Mouse (Mus musculus): Measurements from ENCODE around the gene Emp1. TPM values are rescaled to one million over a fixed set of nuclear protein-coding genes. Genes with fewer than 3 reads are reported as not detected.

The Emp1 gene
- total RNA-seq, 2 experiments from 2014 or later = 83.9 to 105 TPM

DNA sequence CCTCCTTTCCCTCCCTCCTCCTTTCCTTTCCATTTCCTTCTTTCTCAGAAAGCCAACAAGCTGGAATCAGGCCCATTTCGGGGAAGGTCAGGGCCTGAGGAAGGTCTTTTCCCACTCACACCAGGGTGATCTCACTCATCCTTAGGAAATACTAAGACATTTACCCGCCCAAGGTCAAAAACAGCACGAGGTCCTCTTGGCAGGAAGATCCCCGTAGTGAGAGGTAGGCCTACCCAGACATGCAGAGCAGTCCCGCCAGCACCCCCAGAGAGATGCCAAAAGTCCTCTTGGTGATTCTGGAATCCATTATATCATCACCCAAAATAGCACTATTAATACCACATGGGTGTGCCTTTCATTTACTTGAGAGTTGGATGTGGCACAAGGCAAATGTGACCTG is 36.5 kb downstream of the Emp1 start:
- intact Hi-C loops (cut with DNase I; ENCODE audit: low total_unique reads) = no loop called here
- DNase-seq = peak; percentile 69

DNA sequence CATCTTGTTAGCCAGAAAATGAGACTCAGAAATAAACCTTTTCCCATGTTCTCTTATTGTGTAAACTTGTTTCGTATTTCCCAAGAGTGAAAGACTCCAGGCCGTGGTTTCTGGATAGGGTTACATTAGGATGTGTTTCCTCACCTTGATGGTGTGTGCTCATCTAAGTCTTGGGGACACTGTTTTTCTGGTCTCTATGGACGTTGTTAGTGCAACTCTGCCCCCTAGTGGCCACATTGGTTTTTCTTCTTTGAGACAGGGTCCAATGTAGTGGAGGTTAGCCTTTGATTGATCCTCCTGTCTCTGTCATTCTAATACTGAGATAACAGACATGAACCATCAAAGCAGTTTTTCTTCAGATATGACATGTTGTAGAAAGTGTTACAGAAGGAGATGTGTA is 38.0 kb downstream of the Emp1 start:
- peak; percentile 65 for DNase-seq
- intact Hi-C loops (cut with DNase I; ENCODE audit: low total_unique reads) = no loop called here

DNA sequence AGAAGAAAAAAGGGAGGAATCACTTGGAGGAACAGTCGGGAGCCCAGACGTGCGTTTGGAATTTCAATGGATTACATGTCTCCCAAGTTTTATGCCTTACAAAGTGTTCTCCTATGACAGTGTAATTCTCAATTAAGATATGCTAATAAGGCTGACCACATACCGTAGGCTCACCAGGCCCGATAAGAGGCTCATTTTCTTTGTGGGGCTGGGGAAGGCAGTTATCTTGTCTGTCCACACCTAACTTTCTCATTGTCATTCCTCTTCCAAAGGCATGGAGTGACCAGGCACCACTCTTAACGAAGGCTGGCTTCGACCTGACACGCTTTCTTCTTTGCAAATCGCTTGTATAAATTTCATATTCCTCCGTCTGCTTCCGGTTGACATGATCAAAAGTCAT is 42.7 kb downstream of the Emp1 start:
- no peak for DNase-seq
- intact Hi-C loops (cut with DNase I; ENCODE audit: low total_unique reads) = no loop called here

DNA sequence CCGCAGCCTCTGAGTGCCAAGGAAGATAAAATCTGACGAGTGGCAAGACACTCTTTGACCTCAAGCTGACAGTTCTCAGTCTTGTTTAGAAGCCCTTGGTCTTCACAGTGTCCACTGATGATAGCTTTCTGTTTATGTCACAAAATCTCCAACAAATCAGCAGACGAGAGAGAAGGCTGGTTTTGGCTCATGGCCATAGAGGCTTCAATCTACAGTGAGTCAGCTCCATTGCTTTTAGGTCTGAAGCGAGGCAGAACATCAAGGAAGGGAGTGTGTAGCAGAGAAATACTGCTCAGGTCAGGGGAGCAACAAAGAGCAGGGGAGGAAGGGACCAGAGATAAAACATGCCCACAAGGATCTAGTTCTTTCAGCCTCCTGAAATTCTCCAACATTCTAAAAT is 45.0 kb downstream of the Emp1 start:
- DNase-seq = no peak
- intact Hi-C loops (cut with DNase I; ENCODE audit: low total_unique reads) = no loop called here

DNA sequence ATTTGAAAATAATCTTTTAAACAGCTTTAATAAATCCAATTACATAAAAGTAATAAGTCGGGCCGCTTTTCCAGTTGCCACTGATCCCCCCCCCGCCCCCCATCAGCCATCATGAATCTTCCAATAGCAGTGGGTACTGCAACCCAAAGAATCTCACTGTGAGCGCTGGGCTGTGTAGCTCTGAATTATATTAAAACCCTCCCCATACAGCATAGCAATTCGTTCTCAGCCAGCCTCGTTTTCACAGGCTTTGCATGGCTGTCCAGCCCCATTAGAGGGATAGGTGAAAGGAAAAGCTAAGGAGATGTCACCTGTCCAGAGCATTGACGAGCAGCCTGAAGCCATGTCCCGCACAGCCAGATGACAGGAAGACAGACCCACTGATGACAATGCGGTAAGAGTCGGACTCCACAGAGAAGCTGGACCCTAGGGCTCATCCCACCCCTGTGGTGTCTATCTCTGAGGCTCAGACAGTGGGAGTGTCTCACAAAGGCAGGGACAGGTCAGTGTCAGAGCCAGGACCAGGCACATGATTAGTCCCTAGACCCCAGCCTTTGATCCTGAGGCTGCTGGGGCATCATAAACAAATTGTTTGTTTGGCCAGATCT is 49.5 kb downstream of the Emp1 start:
- intact Hi-C loops (cut with DNase I; ENCODE audit: low total_unique reads) = no loop called here

DNA sequence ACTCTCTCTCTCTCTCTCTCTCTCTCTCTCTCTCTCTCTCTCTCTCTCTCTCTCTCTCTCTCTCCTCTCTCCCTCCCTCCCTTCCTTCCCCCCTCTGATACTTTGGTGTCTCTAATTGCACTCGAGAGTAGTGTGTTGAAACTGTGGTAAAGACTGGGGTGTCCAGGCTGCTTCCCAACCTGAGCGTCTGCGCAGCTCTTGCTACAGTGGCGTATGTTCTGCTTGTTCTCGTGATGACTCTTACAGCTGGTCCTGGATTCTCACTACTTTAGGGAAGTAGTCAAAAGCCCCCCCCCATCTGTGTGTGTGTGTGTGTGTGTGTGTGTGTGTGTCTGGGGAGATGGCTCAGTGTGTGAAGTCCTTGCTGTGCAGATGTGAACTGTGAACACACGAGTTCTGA is 50.3 kb downstream of the Emp1 start:
- no peak for DNase-seq
- intact Hi-C loops (cut with DNase I; ENCODE audit: low total_unique reads) = no loop called here

More for the DNA sequence above, 49.5 kb downstream of the Emp1 start:
- DNase-seq = no peak

DNA sequence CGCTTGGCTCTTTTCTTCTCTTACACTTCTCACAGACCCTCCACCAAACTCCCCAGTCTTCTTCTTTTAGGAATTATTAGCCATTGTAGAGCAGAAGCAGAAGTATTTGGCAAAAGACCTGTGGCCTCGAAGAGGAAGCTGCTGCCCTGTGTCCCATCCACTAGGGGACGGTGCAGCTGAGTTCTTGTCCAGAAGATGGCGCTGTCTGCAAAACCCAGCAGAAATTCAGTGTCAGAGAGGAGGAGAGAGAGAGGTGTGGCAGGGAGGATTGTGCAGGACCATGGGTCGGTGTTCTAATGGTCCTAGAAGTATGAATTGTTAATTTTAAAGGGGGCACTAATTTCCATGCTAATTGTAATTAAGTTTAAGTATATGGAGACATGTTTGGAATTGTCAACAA is 55.1 kb downstream of the Emp1 start:
- DNase-seq = peak; percentile 19
- intact Hi-C loops (cut with DNase I; ENCODE audit: low total_unique reads) = no loop called here

DNA sequence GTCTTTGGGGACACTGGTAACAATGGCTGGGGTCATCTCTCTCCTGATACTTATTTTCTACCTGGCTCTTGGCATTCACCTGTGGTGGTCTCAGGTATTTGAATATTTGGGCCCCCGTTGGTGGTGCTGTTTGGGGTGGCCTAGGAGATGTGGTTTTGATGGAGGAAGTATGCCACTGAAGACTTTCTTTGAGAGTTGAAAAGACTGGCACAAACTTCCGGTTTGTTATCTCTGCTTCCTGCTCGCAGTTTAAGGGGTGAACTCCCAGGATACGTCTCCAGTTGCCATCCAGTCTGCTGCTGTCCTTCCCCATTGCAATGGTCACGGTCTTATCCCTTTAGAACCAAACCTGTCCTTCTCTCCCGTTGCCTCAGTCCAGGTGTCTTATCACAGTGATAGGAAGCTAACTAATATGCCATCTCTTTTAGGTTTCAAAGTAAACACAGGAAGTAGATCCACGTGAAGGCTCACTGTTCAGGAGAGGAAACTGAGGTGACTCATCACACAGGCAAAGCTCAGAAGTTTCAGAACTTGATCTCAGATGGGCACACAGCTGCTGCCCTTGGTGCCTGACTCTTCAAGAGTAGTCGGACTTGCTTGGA is 56.0 kb downstream of the Emp1 start:
- intact Hi-C loops (cut with DNase I; ENCODE audit: low total_unique reads) = no loop called here

DNA sequence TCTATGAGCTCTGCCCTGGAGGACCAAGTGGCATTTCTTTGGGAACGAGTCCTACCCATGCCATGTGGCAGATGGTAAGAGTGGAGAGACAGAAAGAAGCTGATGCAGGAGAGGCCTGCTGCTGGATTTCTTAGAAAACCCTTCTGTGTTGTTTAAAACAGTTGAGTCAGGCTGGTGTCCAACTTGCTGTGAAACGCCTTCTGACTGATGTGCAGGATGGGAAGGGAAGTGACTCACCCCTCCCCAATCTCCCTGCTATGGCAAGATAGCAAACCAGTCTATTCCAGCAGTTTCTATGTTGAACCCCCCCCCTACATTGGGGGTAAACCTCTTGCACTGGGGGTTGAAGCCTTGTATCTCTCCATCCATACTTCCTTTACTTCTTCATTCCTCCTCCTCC is 65.9 kb downstream of the Emp1 start:
- DNase-seq = no peak
- intact Hi-C loops (cut with DNase I; ENCODE audit: low total_unique reads) = no loop called here

More for the DNA sequence above, 56.0 kb downstream of the Emp1 start:
- no peak for DNase-seq

DNA sequence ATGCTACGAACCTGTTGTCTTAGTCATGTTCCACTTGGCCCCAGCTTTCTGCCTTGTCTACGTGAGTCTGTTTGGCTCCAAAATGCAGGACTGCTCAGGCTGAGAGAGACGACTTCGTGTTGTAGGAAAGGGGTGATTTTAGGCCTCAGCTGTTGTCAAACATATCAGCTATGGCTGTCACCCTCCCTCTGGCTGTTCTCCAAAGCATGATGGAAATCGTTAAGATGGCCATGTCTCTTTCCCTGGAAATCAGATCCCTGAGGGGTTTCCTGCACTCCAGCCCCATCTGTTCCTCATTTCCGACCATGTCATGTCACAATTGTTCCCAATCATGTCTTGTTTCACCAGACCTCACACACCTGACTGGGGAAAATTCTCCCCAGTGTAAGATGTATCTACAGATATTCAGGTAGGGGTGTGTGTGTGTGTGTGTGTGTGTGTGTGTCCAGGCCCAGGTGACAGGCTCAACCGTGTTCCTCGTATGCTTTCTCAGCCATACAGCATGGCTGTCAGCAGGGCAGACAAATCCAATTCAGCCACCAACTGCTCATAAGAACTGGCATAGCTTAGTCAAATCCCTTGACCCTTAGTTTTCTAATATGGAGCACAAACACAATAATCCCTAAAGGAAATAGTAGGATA is 67.0 kb downstream of the Emp1 start:
- no peak for DNase-seq
- intact Hi-C loops (cut with DNase I; ENCODE audit: low total_unique reads) = no loop called here

DNA sequence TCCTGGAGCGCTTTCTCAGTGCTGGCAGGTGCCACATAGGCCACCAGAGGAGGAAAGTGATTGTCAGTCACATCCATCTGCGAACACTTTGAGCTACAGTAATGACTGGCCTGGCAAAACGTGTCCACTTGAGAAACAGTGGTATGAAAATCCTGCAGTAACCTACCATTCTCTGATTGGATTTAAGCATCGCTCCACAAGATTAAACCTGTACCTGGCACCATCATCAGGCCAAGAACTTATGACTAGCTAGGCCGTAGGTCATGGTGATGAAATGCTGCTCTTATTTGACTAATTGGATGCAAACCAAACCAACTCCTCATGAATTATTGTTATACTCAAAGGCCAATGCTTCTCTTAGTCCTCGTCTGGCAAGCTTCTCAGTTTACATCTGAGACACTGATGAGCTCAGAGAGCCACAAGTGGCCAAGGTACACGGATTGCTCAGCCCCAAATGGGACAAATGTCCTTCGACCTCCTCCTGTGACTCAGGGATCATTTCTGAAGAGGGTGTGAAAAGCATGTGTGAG is 68.2 kb downstream of the Emp1 start:
- DNase-seq = no peak
- intact Hi-C loops (cut with DNase I; ENCODE audit: low total_unique reads) = no loop called here

Other genes starting within 250 kb of the Emp1 start
- not detected for gene Gprc5d, start 244.3 kb upstream of the Emp1 start, total RNA-seq (2021)
- gene Fam234b, start 164.6 kb upstream of the Emp1 start, total RNA-seq (2021) = 1 to 10 TPM; 2.5 to 3.1 TPM
- gene Hebp1, start 164.5 kb upstream of the Emp1 start, total RNA-seq (2021) = 10 to 100 TPM in 1 of 2 experiments, 1 to 10 TPM in 1; 9.7 to 10.3 TPM
- under 1 TPM in 1 of 2 experiments, not detected in 1; 0.29 TPM for gene Gsg1, start 108.2 kb upstream of the Emp1 start, total RNA-seq (2021)
- gene Pbp2, start 52.1 kb upstream of the Emp1 start, total RNA-seq (2021) = not detected